Mouse (Mus musculus): ENCODE measurements at regions not wholly inside any gene's neighbourhood (a gene's known extent, or its start where the extent isn't known, plus 50 kb on each side); places are given as distances from the start of the nearest gene placed in this dataset.

DNA sequence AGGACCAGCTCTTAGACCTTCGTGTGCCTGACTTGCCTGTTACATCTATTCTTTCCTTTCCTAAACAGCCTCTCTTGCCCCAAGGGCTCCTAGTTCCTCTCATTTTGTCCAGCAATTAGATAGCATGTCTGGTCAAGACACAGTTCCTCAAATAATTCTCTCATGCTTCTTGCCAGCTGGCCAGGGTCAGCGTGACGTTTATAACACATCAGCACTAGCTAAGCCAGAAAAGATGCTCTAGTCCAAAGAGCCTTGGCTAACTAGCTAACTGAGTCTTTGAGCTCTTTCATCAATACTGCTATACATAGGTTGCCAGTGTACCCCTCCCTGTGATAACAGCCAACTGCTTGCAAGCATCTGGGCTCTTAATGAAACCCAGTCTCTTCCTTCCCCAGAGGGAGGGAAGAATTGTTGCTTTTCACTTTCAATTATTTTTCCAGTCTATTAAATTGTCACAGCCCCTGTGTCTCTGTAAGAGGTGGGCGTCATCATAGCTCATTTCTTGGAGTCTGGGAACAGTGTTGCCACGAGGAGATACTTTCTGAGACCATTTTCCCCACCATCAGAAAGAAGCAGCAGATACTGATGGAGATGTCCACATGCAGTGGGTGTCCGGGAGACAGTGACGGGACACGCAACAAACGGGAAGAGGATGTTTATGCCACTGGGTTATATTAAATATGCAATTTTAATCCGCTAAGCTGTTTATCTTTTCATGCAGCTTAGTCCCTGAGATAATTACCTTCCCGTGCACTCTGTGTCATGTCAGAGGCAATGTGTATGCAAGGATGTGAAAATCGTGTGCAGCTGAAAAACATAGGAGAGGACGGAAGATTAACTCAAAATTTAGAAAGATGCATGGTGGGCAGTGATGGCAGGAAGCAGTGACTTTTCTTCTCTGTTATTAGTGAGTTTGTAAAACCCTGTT lies 250.1 kb upstream of the Nmur2 start:
- no peak for DNase-seq (ENCODE audit: low read depth)

DNA sequence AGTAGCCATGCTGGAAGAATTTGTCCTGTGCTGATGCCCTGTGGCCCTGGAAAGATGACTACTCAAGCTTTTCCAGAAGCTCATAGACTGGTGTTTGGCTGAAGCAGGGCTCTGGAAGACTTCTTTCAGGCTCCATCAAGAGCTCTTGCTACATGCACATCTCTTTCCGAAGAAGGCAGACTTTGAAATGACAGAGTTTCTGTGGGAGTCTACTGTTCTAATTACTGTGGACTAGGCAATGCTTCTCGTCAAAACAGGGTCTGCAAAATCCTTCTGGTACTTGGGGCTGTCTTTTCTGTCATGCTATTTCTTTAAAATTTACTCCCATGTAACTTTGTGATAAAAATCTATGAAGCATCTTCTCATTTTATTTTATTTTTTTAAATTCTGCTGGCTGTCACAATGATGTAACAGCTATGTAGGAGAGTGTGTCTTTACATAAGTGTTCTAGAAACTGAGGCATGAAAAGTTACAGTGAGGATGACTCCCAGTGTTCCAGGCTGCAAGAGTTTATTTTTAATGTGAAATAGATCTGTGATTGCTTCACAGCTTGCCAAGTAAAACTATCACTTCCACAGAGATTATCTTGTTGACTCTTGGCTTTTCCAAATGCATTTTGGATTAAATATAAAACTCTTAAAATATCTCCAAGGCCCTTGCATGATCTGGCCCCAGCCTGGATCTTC lies 244.9 kb upstream of the Nmur2 start:
- no peak for DNase-seq (ENCODE audit: low read depth)

DNA sequence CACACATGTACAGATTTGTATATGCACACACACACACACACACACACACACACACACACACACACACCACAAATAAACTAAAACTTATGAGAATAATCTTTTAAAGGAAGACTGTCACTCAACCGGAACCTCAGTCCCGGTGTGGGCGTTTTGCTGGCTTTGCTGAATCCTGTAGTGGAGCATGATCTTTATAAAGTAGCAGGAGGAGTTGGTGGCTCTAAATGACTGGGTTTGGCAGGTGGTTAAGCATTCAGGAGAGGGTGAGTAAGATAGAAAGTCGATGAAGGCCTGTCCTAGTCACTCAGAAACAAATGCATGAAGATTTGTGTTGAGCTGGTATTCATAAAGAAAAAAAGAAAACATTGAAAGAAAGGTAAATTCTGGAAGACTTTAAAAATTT lies 240.4 kb upstream of the Nmur2 start:
- DNase-seq (ENCODE audit: low read depth), result no peak

DNA sequence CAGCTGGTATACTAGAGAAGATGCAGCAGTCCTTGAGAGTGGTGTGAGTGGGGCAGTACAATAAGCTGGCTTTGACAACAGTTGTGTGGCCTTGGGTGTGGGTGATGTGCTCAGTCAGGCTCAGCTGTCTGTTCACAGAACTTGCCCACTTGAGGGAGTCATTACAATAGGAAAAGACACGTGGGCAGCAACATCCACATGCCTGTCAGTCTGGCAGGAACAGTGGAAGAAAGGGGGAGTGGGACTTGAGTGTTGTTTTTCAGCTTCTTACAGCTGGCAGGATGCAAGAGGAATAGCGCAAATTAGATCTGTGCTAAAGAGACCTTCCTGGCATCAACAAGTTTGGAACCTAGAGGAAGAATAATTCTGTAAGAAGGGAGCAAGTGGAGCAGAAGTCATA lies 239.4 kb upstream of the Nmur2 start:
- DNase-seq (ENCODE audit: low read depth), result no peak

DNA sequence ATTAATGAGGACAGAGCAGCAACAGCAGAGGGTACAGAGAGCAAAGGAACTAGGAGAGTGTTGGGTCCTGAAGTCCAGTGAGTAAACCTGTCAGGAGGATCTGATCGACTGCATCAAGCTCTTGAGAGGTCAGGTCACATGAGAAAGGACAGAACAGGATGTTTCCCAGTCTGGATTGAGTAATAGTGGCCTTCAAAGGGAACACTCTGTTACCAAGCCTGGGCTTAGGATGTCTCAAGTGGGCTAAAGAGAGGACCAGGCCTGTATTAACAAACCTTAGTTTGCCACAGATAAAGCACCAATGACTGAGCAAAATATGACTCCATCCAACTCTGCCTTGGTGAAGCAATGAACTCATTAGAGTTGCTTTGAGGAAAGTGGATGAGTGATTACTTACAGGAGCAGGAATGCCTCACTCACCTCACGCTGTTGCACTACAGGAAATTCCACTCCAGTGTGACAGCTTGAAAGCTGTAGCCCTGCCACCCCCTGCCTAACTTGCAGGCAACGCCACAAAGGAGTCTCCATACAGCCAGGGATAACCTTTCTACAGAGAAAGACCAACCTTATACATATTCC lies 229.2 kb upstream of the Nmur2 start:
- peak; percentile 38 for DNase-seq (ENCODE audit: low read depth)

DNA sequence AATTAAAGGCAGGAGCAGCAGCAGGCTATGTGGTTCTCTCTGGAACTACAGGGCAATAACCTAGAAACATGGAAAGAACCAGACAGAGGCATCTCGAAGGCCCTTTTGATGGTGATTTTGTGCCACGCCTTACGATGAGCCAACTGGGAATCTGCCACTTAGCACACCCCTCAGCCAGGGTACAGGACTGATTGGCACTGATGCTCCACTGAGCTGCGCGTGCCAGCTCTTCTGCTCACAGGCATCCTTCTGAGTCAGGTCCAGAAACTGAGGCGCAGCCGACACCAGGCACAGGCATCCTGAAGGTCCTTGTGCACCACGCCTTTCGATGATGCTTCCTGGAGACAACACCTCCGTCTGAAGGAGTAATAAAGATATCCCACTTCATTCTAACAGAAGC lies 221.9 kb upstream of the Nmur2 start:
- DNase-seq (ENCODE audit: low read depth), result no peak

DNA sequence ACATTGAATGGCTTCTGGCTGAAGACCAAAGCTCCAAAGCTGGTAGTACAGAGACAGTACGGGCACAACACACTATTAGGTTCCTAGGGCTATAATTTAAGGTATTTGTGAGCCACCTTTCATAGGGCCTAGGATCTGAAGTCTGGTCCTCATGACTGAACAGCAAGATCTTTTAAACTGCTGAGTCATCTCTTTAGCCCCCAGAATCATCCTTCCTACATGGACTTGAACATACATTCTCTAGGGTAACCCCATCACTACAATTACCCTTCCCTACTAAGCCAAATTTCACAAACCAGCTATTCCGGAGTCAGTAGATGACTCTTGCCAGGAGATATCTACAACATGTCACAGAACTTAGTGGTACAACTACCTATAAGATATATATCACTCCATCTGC lies 215.5 kb upstream of the Nmur2 start:
- DNase-seq (ENCODE audit: low read depth), result no peak

DNA sequence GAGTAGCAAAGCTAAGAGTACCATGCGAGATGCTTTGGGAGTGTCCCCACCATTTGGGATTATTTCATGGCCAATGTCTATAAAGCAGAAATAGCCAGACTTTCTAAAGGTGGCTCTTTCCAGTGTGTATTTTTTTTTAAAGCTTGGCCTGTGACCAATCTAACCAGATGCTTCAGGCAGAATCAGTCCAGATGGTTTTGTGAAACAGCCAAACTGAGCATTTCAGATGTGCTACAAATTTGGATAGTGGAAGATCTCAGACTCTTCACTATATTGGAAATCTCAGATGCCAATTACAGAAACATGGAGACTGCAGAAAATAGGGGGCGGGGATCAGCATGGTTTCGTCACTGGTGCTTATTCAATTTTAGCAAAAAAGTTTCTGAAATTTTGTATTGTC lies 213.6 kb upstream of the Nmur2 start:
- no peak for DNase-seq (ENCODE audit: low read depth)

DNA sequence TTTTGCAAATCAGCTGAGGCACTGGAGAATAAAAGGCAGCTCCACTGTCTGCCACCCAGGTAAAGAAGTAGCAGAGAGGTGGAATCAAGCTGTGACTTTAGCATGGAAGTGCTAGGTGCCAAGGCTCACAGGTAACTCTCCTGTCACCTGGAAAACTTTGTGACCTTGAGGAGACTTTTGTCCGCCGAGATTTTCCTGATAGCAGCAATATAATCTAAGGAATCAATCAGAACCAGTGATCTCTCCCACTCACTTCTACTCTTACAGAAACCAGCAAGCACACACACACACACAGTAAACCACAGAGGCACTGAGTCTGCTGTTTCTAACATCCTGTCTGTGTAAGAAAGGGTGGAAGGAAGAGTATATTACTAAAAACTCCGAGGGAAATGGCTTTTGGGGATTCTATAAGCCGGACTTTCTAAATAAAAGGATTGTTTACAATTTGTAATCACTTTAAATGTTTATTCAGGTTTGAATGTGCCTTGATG lies 206.6 kb upstream of the Nmur2 start:
- no peak for DNase-seq (ENCODE audit: low read depth)

DNA sequence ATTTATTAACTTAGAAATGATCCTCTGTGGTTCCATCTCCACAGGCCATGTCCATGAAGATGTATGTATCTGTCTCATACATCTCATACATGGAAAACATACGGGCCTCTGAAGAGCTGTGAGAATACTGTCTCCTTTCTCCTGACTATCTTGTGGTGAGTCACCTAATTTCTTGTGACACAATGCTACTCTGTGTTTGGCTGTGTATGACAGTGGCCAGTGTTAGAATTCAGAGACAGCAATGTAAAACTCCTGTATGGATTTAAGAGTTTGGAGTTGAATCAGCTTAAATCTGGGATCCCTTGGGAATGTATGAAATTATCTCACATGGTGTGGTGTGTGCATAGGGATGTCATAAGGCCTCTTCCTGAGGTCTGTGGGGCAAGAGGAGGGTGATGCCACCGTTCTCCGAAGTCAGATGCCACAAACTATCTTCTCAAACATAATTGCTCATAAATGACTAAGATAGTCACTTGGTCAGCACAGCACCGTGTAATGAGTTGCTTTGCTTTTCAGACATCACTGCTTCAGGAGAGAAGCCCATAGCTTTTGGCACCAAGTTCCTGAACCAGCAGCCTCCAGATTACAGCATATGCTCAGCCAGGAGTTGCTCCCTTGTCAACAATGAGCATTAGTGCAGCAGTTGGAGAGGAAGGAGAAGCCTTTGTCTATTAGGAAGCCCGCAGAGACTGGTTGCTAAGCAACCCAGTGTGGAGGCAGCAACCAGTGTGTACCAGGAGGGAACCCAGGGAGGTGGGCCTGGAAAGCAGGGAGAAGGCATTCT lies 205.9 kb upstream of the Nmur2 start:
- no peak for DNase-seq (ENCODE audit: low read depth)

DNA sequence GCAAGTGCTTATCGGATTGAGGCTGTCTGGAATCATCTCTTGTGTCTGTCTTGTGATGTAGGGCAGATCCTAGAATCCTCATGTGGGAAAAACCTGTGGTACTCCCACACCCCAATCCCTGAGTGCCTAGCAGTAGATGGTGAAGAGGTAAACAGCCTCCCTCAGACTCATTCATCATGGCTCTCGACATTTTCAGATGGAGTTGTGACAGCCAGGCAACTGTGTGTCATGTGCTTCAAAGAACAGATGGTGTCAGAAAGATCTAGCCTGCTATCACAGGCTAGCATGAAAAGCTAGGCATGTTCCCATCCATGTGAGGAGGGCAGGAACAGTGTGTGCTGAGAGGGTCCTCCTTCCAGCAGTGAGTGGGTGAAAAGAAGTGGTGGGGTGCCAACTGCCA lies 204.1 kb upstream of the Nmur2 start:
- no peak for DNase-seq (ENCODE audit: low read depth)

DNA sequence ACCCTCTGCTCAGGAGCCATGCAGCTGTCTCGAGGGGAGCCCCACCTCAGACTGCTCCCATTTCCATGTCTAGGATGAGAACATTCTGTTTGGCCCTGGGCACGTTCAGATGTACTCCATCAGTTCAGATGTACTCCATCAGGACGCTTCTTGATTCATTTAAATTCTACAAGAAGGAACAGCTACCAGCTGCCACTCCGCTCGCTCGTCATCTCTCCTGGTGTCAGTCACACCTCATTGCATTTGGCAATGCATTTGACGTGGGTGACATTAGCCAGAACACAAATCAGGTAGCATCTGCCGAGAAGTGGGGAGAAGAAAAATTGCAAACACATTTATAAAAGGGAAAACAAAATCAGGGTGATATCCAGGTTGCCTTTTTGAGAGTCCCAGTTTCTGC lies 202.6 kb upstream of the Nmur2 start:
- DNase-seq (ENCODE audit: low read depth), result no peak

DNA sequence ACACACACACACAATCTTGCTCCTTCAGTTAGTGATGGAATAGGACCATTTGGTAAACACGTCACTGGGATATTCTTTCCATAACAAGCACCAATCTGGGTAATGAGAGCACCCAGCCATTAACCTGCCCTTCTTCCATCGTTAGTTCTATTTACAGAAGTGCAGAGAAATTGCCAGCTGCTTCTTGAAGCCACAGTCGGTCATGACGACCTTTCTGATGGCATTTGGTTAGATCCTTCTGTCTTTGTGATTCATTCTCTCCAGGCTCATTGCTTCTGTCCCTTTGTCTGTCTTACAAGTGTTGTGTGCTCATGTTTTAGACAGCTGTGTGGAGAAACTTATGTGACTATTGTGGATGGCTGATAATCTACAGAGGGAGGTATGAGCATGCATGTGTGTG lies 197.9 kb upstream of the Nmur2 start:
- no peak for DNase-seq (ENCODE audit: low read depth)

DNA sequence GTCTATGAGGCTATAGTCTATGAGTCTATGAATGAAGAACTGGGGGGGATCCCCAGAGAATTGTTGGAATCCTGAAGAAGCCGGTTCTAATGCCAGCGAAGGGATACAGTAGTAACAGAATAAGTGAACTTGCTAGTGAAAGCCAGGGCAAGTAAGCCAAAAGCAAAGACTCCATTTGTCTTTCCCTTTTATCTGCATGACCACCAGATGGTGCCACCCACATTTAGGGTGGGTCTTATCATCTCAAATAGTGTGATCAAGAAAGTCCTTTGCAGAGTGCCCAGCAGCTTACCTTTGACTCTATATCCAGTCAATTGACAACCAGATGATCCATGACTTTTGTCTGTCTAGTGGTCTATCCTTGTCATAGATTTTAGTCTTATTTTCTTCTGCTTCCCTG lies 184.2 kb upstream of the Nmur2 start:
- DNase-seq (ENCODE audit: low read depth), result no peak

DNA sequence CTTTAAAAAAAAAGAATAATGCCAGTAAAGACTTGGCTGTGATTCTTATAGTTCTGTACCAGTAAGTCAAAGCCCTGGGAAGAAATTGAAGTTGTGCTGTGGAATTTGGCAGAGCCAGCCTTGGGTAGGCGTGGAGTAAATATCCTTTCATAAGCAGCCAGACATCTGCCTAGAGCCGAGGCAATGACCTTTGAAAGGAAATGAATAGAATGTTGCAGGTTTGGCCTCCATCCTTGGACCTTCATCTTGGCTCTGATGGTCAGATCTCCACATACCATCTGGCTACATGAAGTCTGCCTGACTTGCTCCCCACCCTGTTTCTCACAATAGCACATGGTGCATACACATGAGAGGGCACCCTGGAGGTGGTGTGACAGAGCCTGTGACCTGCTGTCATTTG lies 174.9 kb upstream of the Nmur2 start:
- peak; percentile 83 for DNase-seq (ENCODE audit: low read depth)

DNA sequence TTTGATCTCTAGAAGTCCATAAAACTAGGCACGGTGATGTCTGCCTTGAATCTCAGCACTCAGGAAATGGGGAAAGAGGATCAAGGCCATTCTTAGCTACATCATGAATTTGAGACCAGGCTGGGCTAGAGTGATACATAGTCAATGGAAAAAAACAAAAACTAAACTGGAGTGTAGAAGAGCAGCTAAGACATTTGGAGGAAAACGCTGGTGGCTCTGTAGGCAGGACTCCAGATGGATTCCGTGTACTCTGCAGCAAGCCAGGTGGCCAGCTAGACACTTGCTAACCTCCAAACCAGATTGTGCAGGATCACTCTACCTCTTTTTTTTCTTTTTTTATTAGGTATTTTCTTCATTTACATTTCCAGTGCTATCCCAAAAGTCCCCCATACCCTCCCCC lies 161.0 kb upstream of the Nmur2 start:
- no peak for DNase-seq (ENCODE audit: low read depth)

DNA sequence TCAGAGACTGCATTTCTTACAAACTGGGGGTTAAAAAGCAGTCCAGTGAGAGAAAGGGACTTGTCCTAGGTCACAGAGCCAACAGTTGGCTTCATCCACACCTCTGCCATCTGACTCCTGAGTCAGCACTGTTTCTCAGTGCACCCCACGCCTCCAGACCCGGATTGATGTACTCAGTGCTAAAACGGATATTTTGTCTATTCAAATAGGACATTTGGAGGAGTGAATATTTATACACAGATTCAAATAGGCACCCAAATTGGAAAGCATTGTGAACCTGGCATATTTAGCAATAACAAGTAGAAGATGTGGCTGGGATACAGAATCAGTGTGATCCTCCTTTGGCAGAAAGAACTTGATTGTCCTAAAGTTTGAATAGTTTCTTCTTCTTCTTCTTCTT lies 154.5 kb upstream of the Nmur2 start:
- DNase-seq (ENCODE audit: low read depth), result no peak

DNA sequence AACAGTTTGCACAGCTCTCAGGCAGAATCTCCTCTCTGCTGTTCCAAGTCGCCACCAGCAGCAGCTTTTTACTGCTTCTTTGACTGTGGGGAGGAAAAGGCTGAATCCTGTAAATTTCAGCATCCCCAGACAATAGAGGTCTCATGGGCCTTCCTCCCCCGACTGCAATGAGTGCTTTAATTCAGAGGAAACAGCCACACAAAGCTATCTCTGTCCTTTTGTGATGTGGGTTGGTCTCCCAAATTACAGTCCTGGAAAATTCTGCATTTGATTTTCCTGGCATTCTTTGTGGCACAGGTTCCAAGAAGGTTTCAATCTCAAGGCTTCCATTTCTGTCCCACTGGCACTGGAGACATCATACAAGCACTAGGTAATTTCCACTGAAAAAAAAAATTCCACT lies 152.6 kb upstream of the Nmur2 start:
- DNase-seq (ENCODE audit: low read depth), result no peak

DNA sequence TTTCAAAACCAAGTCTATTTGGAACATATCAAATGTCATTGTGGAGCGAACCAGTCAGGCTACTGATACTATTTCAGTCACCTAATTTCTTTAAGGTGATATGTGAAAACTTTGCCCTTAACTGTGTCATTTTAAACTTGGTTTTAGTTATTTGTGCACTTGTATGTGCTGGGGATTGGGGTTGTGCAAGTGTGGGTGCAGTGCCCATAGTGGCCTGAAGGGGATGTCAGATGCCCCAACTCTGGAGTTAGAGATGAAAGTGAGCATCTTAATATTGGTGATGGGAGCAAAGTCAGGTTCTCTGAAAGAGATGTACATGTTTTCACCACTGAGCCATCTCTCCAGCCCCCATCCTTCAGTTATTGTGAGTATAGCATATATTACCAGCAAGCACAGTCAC lies 133.1 kb upstream of the Nmur2 start:
- DNase-seq (ENCODE audit: low read depth), result no peak

DNA sequence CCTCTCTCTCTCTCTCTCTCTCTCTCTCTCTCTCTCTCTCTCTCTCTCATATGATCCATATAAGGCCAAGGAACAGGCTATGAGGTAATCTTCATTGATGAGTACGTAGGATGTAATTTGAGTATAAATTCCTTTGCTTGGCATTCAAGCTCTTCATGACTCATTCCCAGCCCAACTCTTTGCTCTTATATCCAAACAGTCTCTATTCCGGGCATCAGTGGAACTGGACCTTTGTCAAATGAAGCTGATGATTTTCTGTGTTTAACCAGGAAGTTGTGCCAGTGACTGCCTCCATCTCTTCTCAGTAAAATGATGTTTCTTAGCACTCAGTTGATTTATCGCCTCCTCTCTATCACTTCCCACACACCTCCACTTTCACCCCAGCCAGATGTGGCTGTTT lies 132.4 kb upstream of the Nmur2 start:
- DNase-seq (ENCODE audit: low read depth), result no peak

DNA sequence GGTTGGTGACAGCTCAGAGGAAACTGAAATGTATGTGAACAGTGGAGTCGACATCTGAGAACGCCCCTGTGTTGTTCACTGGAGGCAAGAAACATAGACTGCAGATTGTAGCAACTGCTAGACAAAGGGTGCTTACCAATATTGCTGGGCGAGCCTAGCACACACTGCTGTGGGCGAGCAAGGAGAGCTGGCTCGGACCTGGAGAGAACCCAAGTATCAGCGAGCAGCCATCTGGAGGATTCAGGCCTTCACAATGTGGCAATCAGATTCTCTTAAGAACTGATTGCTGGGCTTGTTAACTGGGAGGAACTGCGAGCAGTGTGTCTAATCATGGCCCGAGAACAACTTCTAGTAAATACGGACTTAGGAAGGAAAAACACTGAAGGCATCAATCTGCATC lies 128.8 kb upstream of the Nmur2 start:
- no peak for DNase-seq (ENCODE audit: low read depth)

DNA sequence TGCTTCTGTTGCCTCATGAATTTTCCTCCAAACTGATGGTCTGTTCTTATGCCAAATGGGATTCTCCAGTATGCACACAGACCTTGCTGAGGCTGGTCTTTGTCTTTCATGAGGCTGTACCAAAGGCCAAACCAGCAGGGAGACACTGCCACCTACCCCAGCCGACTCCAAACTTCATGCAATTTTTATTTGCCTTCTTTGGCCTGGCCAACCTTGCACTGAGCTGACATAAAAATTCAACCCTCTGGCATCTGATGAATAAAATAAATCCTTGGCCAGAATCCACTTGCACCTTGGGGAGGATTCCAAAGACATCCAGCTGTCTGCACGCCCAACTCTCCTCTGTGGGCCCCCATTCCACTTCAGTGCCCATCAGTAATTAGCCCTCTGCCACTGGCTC lies 126.0 kb upstream of the Nmur2 start:
- DNase-seq (ENCODE audit: low read depth), result no peak

All from fibroblast of lung, adult 2 months (primary cell).